Mouse (Mus musculus) CH12.LX (cell line): Measurements from ENCODE around the gene Chaf1a. TPM values are rescaled to one million over a fixed set of nuclear protein-coding genes. Genes with fewer than 3 reads are reported as not detected.

Experiments used
- DNase-seq: peaks from one replicate; pipeline ENCODE4 v3.0.0-alpha.2; 2013; ENCODE audit errors: extremely low read depth
- H3K27ac ChIP-seq: 2 replicates; pipeline ENCODE4 v1.5.1; 2012; ENCODE audit warnings: low read depth, mild to moderate bottlenecking, control low read depth, moderate library complexity; ENCODE audit not compliant: insufficient read depth
- H3K27me3 ChIP-seq: replicated peaks from 2 replicates; pipeline ENCODE3; 2012; ENCODE audit warnings: inconsistent platforms
- H3K36me3 ChIP-seq, 2 experiments: replicated peaks in 1 of 2; 2 replicates each; pipeline versions ENCODE3 to v1.6.1; 2012; ENCODE audit warnings: inconsistent platforms in 1 of 2, low read length in 1 of 2, mild to moderate bottlenecking in 1 of 2, mixed read lengths in 1 of 2, moderate library complexity in 1 of 2; ENCODE audit not compliant: control insufficient read depth in 1 of 2, insufficient read depth in 1 of 2
- H3K4me1 ChIP-seq, 2 experiments: 2 replicates each; pipeline ENCODE4 v1.6.1; 2012; ENCODE audit warnings: inconsistent platforms in 1 of 2, moderate library complexity in 1 of 2; ENCODE audit not compliant: insufficient read depth in 2 of 2, control insufficient read depth in 1 of 2
- H3K4me2 ChIP-seq: 2 replicates; pipeline ENCODE4 v1.6.1; 2012; ENCODE audit warnings: low read depth, mild to moderate bottlenecking, control low read depth; ENCODE audit not compliant: poor library complexity, insufficient read depth, severe bottlenecking
- H3K4me3 ChIP-seq, 3 experiments: fragments of 150-350 bp in 1 of 3; sonication (generic) in 1 of 3; replicated peaks in 1 of 3; 2 replicates each; pipeline versions ENCODE3 to v1.5.1; 2011 to 2012; ENCODE audit warnings: low read depth in 2 of 3, low read length in 2 of 3, mild to moderate bottlenecking in 2 of 3, moderate library complexity in 2 of 3, control low read depth in 1 of 3, improper control_type of control experiment in 1 of 3, inconsistent platforms in 1 of 3, mixed read lengths in 1 of 3; ENCODE audit not compliant: poor library complexity in 1 of 3
- H3K79me2 ChIP-seq: replicated peaks from 2 replicates; pipeline ENCODE4 v1.6.1; 2012; ENCODE audit warnings: mild to moderate bottlenecking, moderate library complexity; ENCODE audit not compliant: control insufficient read depth, poor library complexity, insufficient read depth, severe bottlenecking; ENCODE audit errors: extremely low read depth
- H3K9ac ChIP-seq: 2 replicates; pipeline ENCODE4 v1.6.1; 2012; ENCODE audit warnings: low read depth, mild to moderate bottlenecking, control low read depth, moderate library complexity; ENCODE audit not compliant: insufficient read depth
- H3K9me3 ChIP-seq: replicated peaks from 2 replicates; pipeline ENCODE3; 2012; ENCODE audit warnings: low read length, inconsistent platforms, mixed read lengths
- BHLHE40 ChIP-seq: IDR thresholded peaks from 2 replicates; pipeline ENCODE4 v1.6.1; 2011; ENCODE audit warnings: mild to moderate bottlenecking, low read depth, low read length, improper control_type of control experiment
- CHD1 ChIP-seq: IDR thresholded peaks from 2 replicates; pipeline ENCODE4 v1.6.1; 2012; ENCODE audit warnings: low read depth, low read length, improper control_type of control experiment, inconsistent platforms
- CHD2 ChIP-seq: IDR thresholded peaks from 2 replicates; pipeline ENCODE4 v1.6.1; 2011; ENCODE audit warnings: low read length, improper control_type of control experiment
- CTCF ChIP-seq, 2 experiments: IDR thresholded peaks in 1 of 2; conservative IDR thresholded peaks in 1 of 2; 2 replicates each; pipeline ENCODE4 v1.5.1; 2011 to 2012; ENCODE audit warnings: low read depth in 2 of 2, low read length in 2 of 2, improper control_type of control experiment in 1 of 2, inconsistent platforms in 1 of 2, mild to moderate bottlenecking in 1 of 2, moderate library complexity in 1 of 2
- EP300 ChIP-seq: IDR thresholded peaks from 2 replicates; pipeline ENCODE4 v1.6.1; 2011; ENCODE audit warnings: low read length, improper control_type of control experiment
- GABPA ChIP-seq: IDR thresholded peaks from 2 replicates; pipeline ENCODE4 v1.6.1; 2012; ENCODE audit warnings: low read depth, low read length, improper control_type of control experiment, inconsistent platforms; ENCODE audit not compliant: insufficient replicate concordance
- HCFC1 ChIP-seq: IDR thresholded peaks from 2 replicates; pipeline ENCODE4 v1.6.1; 2012; ENCODE audit warnings: low read depth, mild to moderate bottlenecking, inconsistent platforms, low read length, improper control_type of control experiment
- JUND ChIP-seq: conservative IDR thresholded peaks from 2 replicates; pipeline ENCODE4 v1.6.1; 2011; ENCODE audit warnings: low read depth, low read length, improper control_type of control experiment
- KAT2A ChIP-seq: IDR thresholded peaks from 2 replicates; pipeline ENCODE4 v1.6.1; 2012; ENCODE audit warnings: low read length, improper control_type of control experiment, inconsistent platforms; ENCODE audit not compliant: insufficient replicate concordance
- MAFK ChIP-seq: IDR thresholded peaks from 2 replicates; pipeline ENCODE4 v1.6.1; 2011; ENCODE audit warnings: low read length, improper control_type of control experiment; ENCODE audit not compliant: insufficient replicate concordance
- MAX ChIP-seq: IDR thresholded peaks from 2 replicates; pipeline ENCODE4 v1.6.1; 2011; ENCODE audit warnings: low read length, improper control_type of control experiment
- MEF2A ChIP-seq: IDR thresholded peaks from 2 replicates; pipeline ENCODE4 v1.6.1; 2014; ENCODE audit warnings: low read depth, mild to moderate bottlenecking, inconsistent platforms, low read length, improper control_type of control experiment, borderline replicate concordance
- MYC ChIP-seq: IDR thresholded peaks from 2 replicates; pipeline ENCODE4 v1.6.1; 2011; ENCODE audit warnings: low read depth, mild to moderate bottlenecking, improper control_type of control experiment, low read length
- NELFE ChIP-seq: IDR thresholded peaks from 2 replicates; pipeline ENCODE4 v1.6.1; 2011; ENCODE audit warnings: low read depth, low read length, improper control_type of control experiment
- POLR2A ChIP-seq: IDR thresholded peaks from 2 replicates; pipeline ENCODE4 v1.6.1; 2011; ENCODE audit warnings: low read depth, mild to moderate bottlenecking, improper control_type of control experiment, low read length
- POLR2AphosphoS2 ChIP-seq: IDR thresholded peaks from 2 replicates; pipeline ENCODE4 v1.6.1; 2011; ENCODE audit warnings: low read depth, low read length, improper control_type of control experiment
- RCOR1 ChIP-seq: conservative IDR thresholded peaks from 2 replicates; pipeline ENCODE4 v1.6.1; 2012; ENCODE audit warnings: low read depth, mild to moderate bottlenecking, inconsistent platforms, low read length, improper control_type of control experiment
- SIN3A ChIP-seq: IDR thresholded peaks from 2 replicates; pipeline ENCODE4 v1.6.1; 2012; ENCODE audit warnings: low read length, improper control_type of control experiment, inconsistent platforms
- TBP ChIP-seq: conservative IDR thresholded peaks from 2 replicates; pipeline ENCODE4 v1.6.1; 2011; ENCODE audit warnings: low read depth, low read length, improper control_type of control experiment
- TCF12 ChIP-seq: IDR thresholded peaks from 2 replicates; pipeline ENCODE4 v1.6.1; 2014; ENCODE audit warnings: low read depth, mild to moderate bottlenecking, inconsistent platforms, low read length, improper control_type of control experiment
- UBTF ChIP-seq: IDR thresholded peaks from 2 replicates; pipeline ENCODE4 v1.6.1; 2012; ENCODE audit warnings: low read depth, mild to moderate bottlenecking, inconsistent platforms, low read length, improper control_type of control experiment, moderate library complexity
- USF1 ChIP-seq: IDR thresholded peaks from 2 replicates; pipeline ENCODE4 v1.6.1; 2014; ENCODE audit warnings: low read depth, mild to moderate bottlenecking, inconsistent platforms, low read length, improper control_type of control experiment
- USF2 ChIP-seq: conservative IDR thresholded peaks from 2 replicates; pipeline ENCODE4 v1.6.1; 2011; ENCODE audit warnings: low read depth, low read length, improper control_type of control experiment
- ZKSCAN1 ChIP-seq: IDR thresholded peaks from 2 replicates; pipeline ENCODE4 v1.6.1; 2012; ENCODE audit warnings: low read depth, inconsistent platforms, low read length, improper control_type of control experiment, borderline replicate concordance
- dilution Hi-C: fragments of 300-500 bp; cut with MboI; formaldehyde crosslinking; loops from 2 replicates; pipeline ENCODE4 v1.14.3; 2020; ENCODE audit warnings: low sequenced_read_pairs; ENCODE audit not compliant: extremely low pct_unique_long_range_greater_than_20kb, extremely low pct_ligation_motif_present
- in situ Hi-C: fragments of 300-500 bp; cut with MboI; formaldehyde crosslinking; loops from 3 replicates; pipeline ENCODE4 v1.14.3; 2019; ENCODE audit warnings: low sequenced_read_pairs, low pct_ligation_motif_present, low pct_unique_long_range_greater_than_20kb, mixed read lengths
- polyA plus RNA-seq: library from polyadenylated mRNA; unstranded; fragments of >175 nt; gene quantifications from 2 replicates; pipeline ENCODE4 v1.2.1, GENCODE M21; 2012; ENCODE audit warnings: low read depth; ENCODE audit not compliant: insufficient read length
- total RNA-seq, 2 experiments: library from RNA; depleted of rRNA; stranded (reverse); fragments of 300-350 nt in 1 of 2; fragments of >200 nt in 1 of 2; gene quantifications; 2 replicates each; pipeline ENCODE4 v1.2.3; 2012 to 2014

Chaf1a gene
- total and polyA plus RNA-seq, 3 experiments, result 18.4 to 97.1 (median 39.3) TPM

DNA sequence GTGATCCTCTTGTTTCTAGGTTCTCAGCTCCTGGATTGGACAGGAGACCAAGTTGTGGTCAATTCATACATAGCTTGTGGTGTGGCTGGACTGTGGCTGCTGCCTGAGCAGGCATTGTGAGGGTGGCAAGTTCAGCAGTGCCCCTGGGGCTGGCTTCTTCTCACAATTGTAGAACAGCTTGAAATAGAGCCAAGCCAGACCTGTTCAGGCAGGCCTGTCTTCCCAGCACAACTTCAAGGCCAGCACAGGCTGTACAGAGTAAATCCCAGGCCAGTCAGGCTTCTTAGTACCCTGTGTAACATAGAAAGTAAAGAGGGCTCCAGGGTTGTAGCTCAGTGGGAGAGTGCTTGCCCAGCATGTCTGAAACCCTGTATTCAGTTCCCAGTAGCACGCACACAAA lies 52.6 kb downstream of the Chaf1a start:
- Histone ChIP-seq H3K4me2 (no peak overlapping the region), H3K9me3 (no peaks in the 10 kb centered on the region), H3K4me3 (no peak overlapping the region), H3K27me3 (no peaks in the 10 kb centered on the region), H3K27ac (no peak overlapping the region), H3K4me1 (no peaks in the 10 kb centered on the region), H3K79me2 (no peaks in the 10 kb centered on the region), H3K9ac (no peak overlapping the region), H3K36me3 (peaks cover 56 to 83% of the 10 kb centered on the region in 2 experiments)
- dilution Hi-C loops, result no loop called here
- no peak for DNase-seq
- in situ Hi-C loops, result no loop called here
- TF ChIP-seq TCF12, result no peak
- TF ChIP-seq JUND, result no peak
- no peak for TF ChIP-seq CTCF (conservative IDR thresholded peaks at IDR 0.05 in 1 of 2, IDR thresholded peaks at IDR 0.05 in 1 of 2; ENCODE audit: low read depth in 2 of 2, low read length in 2 of 2)
- no peak for TF ChIP-seq ZKSCAN1
- no peak for TF ChIP-seq BHLHE40
- TF ChIP-seq KAT2A, result no peak
- no peak for TF ChIP-seq CHD1
- no peak for TF ChIP-seq USF2
- TF ChIP-seq HCFC1, result no peak
- TF ChIP-seq GABPA, result no peak

- Histone ChIP-seq H3K27me3 (no peaks in the 10 kb centered on the region), H3K27ac (no peak overlapping the region), H3K79me2 (no peaks in the 10 kb centered on the region), H3K4me2 (no peak overlapping the region), H3K36me3 (peaks cover 82 to 88% of the 10 kb centered on the region in 2 experiments), H3K9me3 (no peaks in the 10 kb centered on the region), H3K4me1 (no peaks in the 10 kb centered on the region), H3K9ac (no peak overlapping the region), H3K4me3 (no peak overlapping the region)
- DNase-seq, result no peak
- in situ Hi-C loops (no loop called here), dilution Hi-C loops (no loop called here)
- TF ChIP-seq GABPA (no peak), MAX (no peak), BHLHE40 (no peak)
Observed at GRCm38 (mm10) chr17:56096883-56097282, 56.6 kb downstream of the Chaf1a start.

DNA sequence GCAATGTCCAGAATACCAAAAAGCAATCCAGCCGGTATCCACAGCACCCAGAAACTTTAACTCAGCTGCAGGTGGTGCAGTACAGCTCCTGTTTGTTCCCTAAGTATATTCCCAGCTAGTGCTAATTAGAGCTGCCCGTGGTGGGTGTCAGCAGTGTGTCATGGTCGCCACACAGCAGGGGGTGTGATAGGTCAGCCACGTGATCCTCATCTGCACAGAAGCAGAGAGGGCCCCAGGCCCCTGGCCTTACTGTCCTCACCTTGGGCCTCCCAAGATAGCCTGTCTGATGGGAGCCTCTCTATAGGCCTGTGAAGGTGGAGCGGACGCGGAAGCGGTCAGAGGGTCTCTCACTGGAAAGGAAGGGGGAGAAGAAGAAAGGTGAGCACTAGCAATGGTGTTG lies 57.9 kb downstream of the Chaf1a start:
- H3K9me3 ChIP-seq, result no peaks in the 10 kb centered on the region
- H3K27me3 ChIP-seq, result no peaks in the 10 kb centered on the region
- in situ Hi-C loops (no loop called here), dilution Hi-C loops (no loop called here)
- no peak for DNase-seq
- no peak overlapping the region for H3K9ac ChIP-seq
- TF ChIP-seq MEF2A, result no peak
- TF ChIP-seq EP300, result no peak
- no peak for TF ChIP-seq TCF12
- TF ChIP-seq USF2, result no peak
- TF ChIP-seq NELFE, result no peak
- no peak for TF ChIP-seq CTCF (conservative IDR thresholded peaks at IDR 0.05 in 1 of 2, IDR thresholded peaks at IDR 0.05 in 1 of 2; ENCODE audit: low read depth in 2 of 2, low read length in 2 of 2)
- no peak for TF ChIP-seq TBP
- no peak for TF ChIP-seq KAT2A
- TF ChIP-seq POLR2AphosphoS2, result no peak
- TF ChIP-seq UBTF, result no peak
- no peak for TF ChIP-seq MYC
- TF ChIP-seq BHLHE40, result no peak
- TF ChIP-seq POLR2A, result no peak
- TF ChIP-seq CHD2, result no peak
- no peak for TF ChIP-seq MAFK
- no peak for TF ChIP-seq RCOR1
- TF ChIP-seq USF1, result no peak
- no peak for TF ChIP-seq SIN3A
- H3K4me2 ChIP-seq, result no peak overlapping the region
- H3K79me2 ChIP-seq, result no peaks in the 10 kb centered on the region
- H3K27ac ChIP-seq, result no peak overlapping the region
- H3K36me3 ChIP-seq, result peaks cover 86 to 93% of the 10 kb centered on the region in 2 experiments
- H3K4me3 ChIP-seq, result no peak overlapping the region
- H3K4me1 ChIP-seq, result no peaks in the 10 kb centered on the region
